Mouse (Mus musculus) heart, embryonic 15.5 days (tissue): Measurements from ENCODE around the gene Slc2a10. TPM values are rescaled to one million over a fixed set of nuclear protein-coding genes. Genes with fewer than 3 reads are reported as not detected.

Experiments used
- ATAC-seq: fragments of 200-750 bp; cut with Nextera tagmentation; replicated peaks from 2 replicates; pipeline ENCODE4 v1.8.0; 2017; ENCODE audit warnings: low read depth, moderate TSS enrichment; ENCODE audit not compliant: insufficient number of reproducible peaks, insufficient read depth, low FRiP score
- H3K27ac ChIP-seq: fragments of 300-500 bp; sonication (generic); 2 replicates; pipeline ENCODE4 v1.5.1; 2015; ENCODE audit warnings: mild to moderate bottlenecking, inconsistent platforms
- H3K27me3 ChIP-seq: fragments of 300-500 bp; sonication (generic); 2 replicates; pipeline ENCODE4 v1.6.1; 2015; ENCODE audit warnings: inconsistent platforms
- H3K36me3 ChIP-seq: fragments of 300-500 bp; sonication (generic); 2 replicates; pipeline ENCODE4 v1.6.1; 2015; ENCODE audit warnings: mild to moderate bottlenecking, inconsistent platforms
- H3K4me1 ChIP-seq: fragments of 300-500 bp; sonication (generic); replicated peaks from 2 replicates; pipeline ENCODE4 v1.6.1; 2015; ENCODE audit warnings: inconsistent platforms
- H3K4me2 ChIP-seq: fragments of 300-500 bp; sonication (generic); 2 replicates; pipeline ENCODE4 v1.6.1; 2015; ENCODE audit warnings: inconsistent platforms, mild to moderate bottlenecking, moderate library complexity
- H3K4me3 ChIP-seq: fragments of 300-500 bp; sonication (generic); 2 replicates; pipeline ENCODE4 v1.5.1; 2015; ENCODE audit warnings: mild to moderate bottlenecking, inconsistent platforms
- H3K9ac ChIP-seq: fragments of 300-500 bp; sonication (generic); 2 replicates; pipeline ENCODE4 v1.6.1; 2015; ENCODE audit warnings: mild to moderate bottlenecking, inconsistent platforms
- H3K9me3 ChIP-seq: fragments of 300-500 bp; sonication (generic); replicated peaks from 2 replicates; pipeline ENCODE4 v1.6.1; 2016; ENCODE audit warnings: inconsistent platforms
- WGBS: fragments of 180-500 bp; shearing (Covaris S2); methylation state at CpG from one replicate; pipeline ENCODE4 v1.1.7; 2015; ENCODE audit warnings: mixed read lengths; 5-methylcytosine and 5-hydroxymethylcytosine counted together
- polyA plus RNA-seq: library from polyadenylated mRNA; unstranded; fragments of >200 nt; fragmentation: Nextera tagmentation; extraction: Ambion mirVana; gene quantifications from 2 replicates; pipeline ENCODE4 v1.2.1, GENCODE M21; 2015

Slc2a10 gene
- polyA plus RNA-seq, result 5.0 and 7.5 TPM in 2 replicates

- H3K4me2 ChIP-seq, result peak within 1 kb of the TSS; percentile 80
- H3K9me3 ChIP-seq, result no peaks in the 10 kb centered on the region
- ATAC-seq, result peak; percentile 80
- peak within 1 kb of the TSS; percentile 61 for H3K27ac ChIP-seq
- no peaks in the 10 kb centered on the region for H3K27me3 ChIP-seq
- peaks cover 13% of the 10 kb centered on the region for H3K4me1 ChIP-seq
- no peaks in the 10 kb centered on the region for H3K36me3 ChIP-seq
- peak within 1 kb of the TSS; percentile 63 for H3K9ac ChIP-seq
- 3% methylated on average over 32 of the region's 32 CpGs for WGBS
- peak within 1 kb of the TSS; percentile 60 for H3K4me3 ChIP-seq
Measured at GRCm38 (mm10) chr2:165503259-165504203, at the start of gene Slc2a10. Gene Slc2a10 (plus strand): TSS chr2:165503787.

GRCm38 (mm10) chr2:165456710-165457109 lies 46.9 kb upstream of the Slc2a10 start:
- no peak overlapping the region for H3K4me2 ChIP-seq
- H3K27me3 ChIP-seq, result 0 out of 2 replicates have a peak, but pooled peaks cover 11% of the 10 kb centered on the region
- no peak overlapping the region for H3K4me3 ChIP-seq
- WGBS, result 48% methylated on average over 2 of the region's 2 CpGs
- no peak overlapping the region for H3K9ac ChIP-seq
- no peaks in the 10 kb centered on the region for H3K4me1 ChIP-seq
- H3K36me3 ChIP-seq, result no peaks in the 10 kb centered on the region
- ATAC-seq, result no peak
- H3K9me3 ChIP-seq, result no peaks in the 10 kb centered on the region
- H3K27ac ChIP-seq, result no peak overlapping the region

- no peaks in the 10 kb centered on the region for H3K36me3 ChIP-seq
- H3K4me3 ChIP-seq, result no peak overlapping the region
- ATAC-seq, result no peak
- H3K27me3 ChIP-seq, result 0 out of 2 replicates have a peak, but pooled peaks cover 13% of the 10 kb centered on the region
- 60% methylated on average over 5 of the region's 5 CpGs for WGBS
- no peak overlapping the region for H3K4me2 ChIP-seq
- H3K27ac ChIP-seq, result no peak overlapping the region
- H3K4me1 ChIP-seq, result no peaks in the 10 kb centered on the region
- no peak overlapping the region for H3K9ac ChIP-seq
- no peaks in the 10 kb centered on the region for H3K9me3 ChIP-seq
Measured at GRCm38 (mm10) chr2:165458189-165458588, 45.4 kb upstream of the Slc2a10 start.

- Histone ChIP-seq H3K4me3 (no peak overlapping the region), H3K9me3 (no peaks in the 10 kb centered on the region), H3K27ac (no peak overlapping the region), H3K27me3 (peaks cover 17% of the 10 kb centered on the region; the same call in 1 of the 2 replicates), H3K36me3 (no peaks in the 10 kb centered on the region), H3K9ac (no peak overlapping the region), H3K4me2 (no peak overlapping the region), H3K4me1 (no peaks in the 10 kb centered on the region)
- 23% methylated on average over 7 of the region's 7 CpGs for WGBS
- ATAC-seq, result no peak
Measured at GRCm38 (mm10) chr2:165459663-165460062, 43.9 kb upstream of the Slc2a10 start.

- Histone ChIP-seq H3K27me3 (peaks cover 48% of the 10 kb centered on the region), H3K9me3 (no peaks in the 10 kb centered on the region), H3K4me3 (no peak overlapping the region), H3K9ac (no peak overlapping the region), H3K4me2 (no peak overlapping the region), H3K36me3 (no peaks in the 10 kb centered on the region), H3K4me1 (peaks cover 5% of the 10 kb centered on the region; the same call in 1 of the 2 replicates), H3K27ac (no peak overlapping the region)
- ATAC-seq, result 0 out of 2 replicates have a peak, but pooled peaks have one; percentile 31
- WGBS, result 43% methylated on average over 15 of the region's 15 CpGs
Measured at GRCm38 (mm10) chr2:165467824-165468452, 35.6 kb upstream of the Slc2a10 start.

- Histone ChIP-seq H3K4me1 (peaks cover 8% of the 10 kb centered on the region; the same call in 1 of the 2 replicates), H3K4me3 (no peak overlapping the region), H3K4me2 (no peak overlapping the region), H3K27ac (no peak overlapping the region), H3K9me3 (no peaks in the 10 kb centered on the region), H3K36me3 (no peaks in the 10 kb centered on the region), H3K27me3 (peaks cover 58% of the 10 kb centered on the region), H3K9ac (no peak overlapping the region)
- no peak for ATAC-seq
- WGBS, result 26% methylated on average over 5 of the region's 5 CpGs
Measured at GRCm38 (mm10) chr2:165470167-165470566, 33.4 kb upstream of the Slc2a10 start.

GRCm38 (mm10) chr2:165471943-165472342 lies 31.6 kb upstream of the Slc2a10 start:
- WGBS, result 70% methylated on average over 11 of the region's 11 CpGs
- no peaks in the 10 kb centered on the region for H3K9me3 ChIP-seq
- no peak for ATAC-seq
- H3K9ac ChIP-seq, result no peak overlapping the region
- H3K36me3 ChIP-seq, result no peaks in the 10 kb centered on the region
- H3K4me1 ChIP-seq, result peaks cover 8% of the 10 kb centered on the region; the same call in 1 of the 2 replicates
- no peak overlapping the region for H3K27ac ChIP-seq
- no peak overlapping the region for H3K4me3 ChIP-seq
- H3K27me3 ChIP-seq, result peaks cover 58% of the 10 kb centered on the region
- H3K4me2 ChIP-seq, result no peak overlapping the region

- Histone ChIP-seq H3K36me3 (no peaks in the 10 kb centered on the region), H3K27me3 (peaks cover 58% of the 10 kb centered on the region), H3K4me3 (peak within 1 kb of the TSS; percentile 28), H3K4me2 (peak within 1 kb of the TSS; percentile 50), H3K9ac (no peak within 1 kb of the TSS), H3K9me3 (no peaks in the 10 kb centered on the region), H3K4me1 (peaks cover 5% of the 10 kb centered on the region; the same call in 1 of the 2 replicates), H3K27ac (no peak within 1 kb of the TSS)
- 5% methylated on average over 35 of the region's 35 CpGs for WGBS
- ATAC-seq, result no peak; the same call in 1 of the 2 replicates
Measured at GRCm38 (mm10) chr2:165473003-165473402, 30.6 kb upstream of the Slc2a10 start, which contains the start of gene Slc13a3. Gene Slc13a3 (minus strand): TSS chr2:165473230.

- Histone ChIP-seq H3K4me1 (peaks cover 4% of the 10 kb centered on the region; the same call in 1 of the 2 replicates), H3K9me3 (no peaks in the 10 kb centered on the region), H3K27me3 (peaks cover 44% of the 10 kb centered on the region), H3K27ac (no peak overlapping the region), H3K4me3 (no peak overlapping the region), H3K4me2 (no peak overlapping the region), H3K36me3 (no peaks in the 10 kb centered on the region), H3K9ac (no peak overlapping the region)
- ATAC-seq, result no peak
- WGBS, result 70% methylated on average over 7 of the region's 7 CpGs
Measured at GRCm38 (mm10) chr2:165475412-165475811, 28.2 kb upstream of the Slc2a10 start.

- Histone ChIP-seq H3K27me3 (peaks cover 40% of the 10 kb centered on the region), H3K9ac (no peak overlapping the region), H3K4me1 (peaks cover 4% of the 10 kb centered on the region; the same call in 1 of the 2 replicates), H3K27ac (no peak overlapping the region), H3K4me3 (no peak overlapping the region), H3K9me3 (no peaks in the 10 kb centered on the region), H3K36me3 (no peaks in the 10 kb centered on the region), H3K4me2 (no peak overlapping the region)
- WGBS, result 53% methylated on average over 5 of the region's 5 CpGs
- ATAC-seq, result no peak
Measured at GRCm38 (mm10) chr2:165475850-165476249, 27.7 kb upstream of the Slc2a10 start.

GRCm38 (mm10) chr2:165482003-165482402 lies 21.6 kb upstream of the Slc2a10 start:
- H3K4me2 ChIP-seq, result no peak overlapping the region
- H3K27me3 ChIP-seq, result peaks cover 2% of the 10 kb centered on the region
- H3K4me3 ChIP-seq, result no peak overlapping the region
- H3K9ac ChIP-seq, result no peak overlapping the region
- no peak for ATAC-seq
- peaks cover 11% of the 10 kb centered on the region for H3K4me1 ChIP-seq
- H3K9me3 ChIP-seq, result no peaks in the 10 kb centered on the region
- WGBS, result 50% methylated on average over 8 of the region's 8 CpGs
- no peaks in the 10 kb centered on the region for H3K36me3 ChIP-seq
- no peak overlapping the region for H3K27ac ChIP-seq
